Mouse (Mus musculus) CH12.LX (cell line): ENCODE measurements at regions not wholly inside any gene's neighbourhood (a gene's known extent, or its start where the extent isn't known, plus 50 kb on each side); places are given as distances from the start of the nearest gene placed in this dataset.

ENCODE experiments used
- DNase-seq: peaks from one replicate; pipeline ENCODE4 v3.0.0-alpha.2; 2013; ENCODE audit errors: extremely low read depth
- H3K27ac ChIP-seq: 2 replicates; pipeline ENCODE4 v1.5.1; 2012; ENCODE audit warnings: low read depth, mild to moderate bottlenecking, control low read depth, moderate library complexity; ENCODE audit not compliant: insufficient read depth
- H3K27me3 ChIP-seq: replicated peaks from 2 replicates; pipeline ENCODE3; 2012; ENCODE audit warnings: inconsistent platforms
- H3K36me3 ChIP-seq, 2 experiments: replicated peaks in 1 of 2; 2 replicates each; pipeline versions ENCODE3 to v1.6.1; 2012; ENCODE audit warnings: inconsistent platforms in 1 of 2, low read length in 1 of 2, mild to moderate bottlenecking in 1 of 2, mixed read lengths in 1 of 2, moderate library complexity in 1 of 2; ENCODE audit not compliant: control insufficient read depth in 1 of 2, insufficient read depth in 1 of 2
- H3K4me1 ChIP-seq, 2 experiments: 2 replicates each; pipeline ENCODE4 v1.6.1; 2012; ENCODE audit warnings: inconsistent platforms in 1 of 2, moderate library complexity in 1 of 2; ENCODE audit not compliant: insufficient read depth in 2 of 2, control insufficient read depth in 1 of 2
- H3K4me2 ChIP-seq: 2 replicates; pipeline ENCODE4 v1.6.1; 2012; ENCODE audit warnings: low read depth, mild to moderate bottlenecking, control low read depth; ENCODE audit not compliant: poor library complexity, insufficient read depth, severe bottlenecking
- H3K4me3 ChIP-seq, 3 experiments: fragments of 150-350 bp in 1 of 3; sonication (generic) in 1 of 3; replicated peaks in 1 of 3; 2 replicates each; pipeline versions ENCODE3 to v1.5.1; 2011 to 2012; ENCODE audit warnings: low read depth in 2 of 3, low read length in 2 of 3, mild to moderate bottlenecking in 2 of 3, moderate library complexity in 2 of 3, control low read depth in 1 of 3, improper control_type of control experiment in 1 of 3, inconsistent platforms in 1 of 3, mixed read lengths in 1 of 3; ENCODE audit not compliant: poor library complexity in 1 of 3
- H3K79me2 ChIP-seq: replicated peaks from 2 replicates; pipeline ENCODE4 v1.6.1; 2012; ENCODE audit warnings: mild to moderate bottlenecking, moderate library complexity; ENCODE audit not compliant: control insufficient read depth, poor library complexity, insufficient read depth, severe bottlenecking; ENCODE audit errors: extremely low read depth
- H3K9ac ChIP-seq: 2 replicates; pipeline ENCODE4 v1.6.1; 2012; ENCODE audit warnings: low read depth, mild to moderate bottlenecking, control low read depth, moderate library complexity; ENCODE audit not compliant: insufficient read depth
- H3K9me3 ChIP-seq: replicated peaks from 2 replicates; pipeline ENCODE3; 2012; ENCODE audit warnings: low read length, inconsistent platforms, mixed read lengths
- CHD1 ChIP-seq: IDR thresholded peaks from 2 replicates; pipeline ENCODE4 v1.6.1; 2012; ENCODE audit warnings: low read depth, low read length, improper control_type of control experiment, inconsistent platforms
- EP300 ChIP-seq: IDR thresholded peaks from 2 replicates; pipeline ENCODE4 v1.6.1; 2011; ENCODE audit warnings: low read length, improper control_type of control experiment
- HCFC1 ChIP-seq: IDR thresholded peaks from 2 replicates; pipeline ENCODE4 v1.6.1; 2012; ENCODE audit warnings: low read depth, mild to moderate bottlenecking, inconsistent platforms, low read length, improper control_type of control experiment
- JUN ChIP-seq: IDR thresholded peaks from 2 replicates; pipeline ENCODE4 v1.6.1; 2011; ENCODE audit warnings: low read depth, mild to moderate bottlenecking, low read length, improper control_type of control experiment, moderate library complexity; ENCODE audit not compliant: insufficient read depth
- KAT2A ChIP-seq: IDR thresholded peaks from 2 replicates; pipeline ENCODE4 v1.6.1; 2012; ENCODE audit warnings: low read length, improper control_type of control experiment, inconsistent platforms; ENCODE audit not compliant: insufficient replicate concordance
- MAFK ChIP-seq: IDR thresholded peaks from 2 replicates; pipeline ENCODE4 v1.6.1; 2011; ENCODE audit warnings: low read length, improper control_type of control experiment; ENCODE audit not compliant: insufficient replicate concordance
- MAX ChIP-seq: IDR thresholded peaks from 2 replicates; pipeline ENCODE4 v1.6.1; 2011; ENCODE audit warnings: low read length, improper control_type of control experiment
- MAZ ChIP-seq: IDR thresholded peaks from 2 replicates; pipeline ENCODE4 v1.6.1; 2012; ENCODE audit warnings: low read depth, mild to moderate bottlenecking, inconsistent platforms, low read length, improper control_type of control experiment, moderate library complexity
- MXI1 ChIP-seq: IDR thresholded peaks from 2 replicates; pipeline ENCODE4 v1.6.1; 2011; ENCODE audit warnings: mild to moderate bottlenecking, low read depth, low read length, improper control_type of control experiment
- PAX5 ChIP-seq: IDR thresholded peaks from 2 replicates; pipeline ENCODE4 v1.6.1; 2012; ENCODE audit warnings: low read length, inconsistent platforms, mixed read lengths
- RAD21 ChIP-seq: IDR thresholded peaks from 2 replicates; pipeline ENCODE4 v1.6.1; 2011; ENCODE audit warnings: low read depth, mild to moderate bottlenecking, low read length, improper control_type of control experiment, moderate library complexity
- SIN3A ChIP-seq: IDR thresholded peaks from 2 replicates; pipeline ENCODE4 v1.6.1; 2012; ENCODE audit warnings: low read length, improper control_type of control experiment, inconsistent platforms
- TCF12 ChIP-seq: IDR thresholded peaks from 2 replicates; pipeline ENCODE4 v1.6.1; 2014; ENCODE audit warnings: low read depth, mild to moderate bottlenecking, inconsistent platforms, low read length, improper control_type of control experiment
- UBTF ChIP-seq: IDR thresholded peaks from 2 replicates; pipeline ENCODE4 v1.6.1; 2012; ENCODE audit warnings: low read depth, mild to moderate bottlenecking, inconsistent platforms, low read length, improper control_type of control experiment, moderate library complexity
- USF2 ChIP-seq: conservative IDR thresholded peaks from 2 replicates; pipeline ENCODE4 v1.6.1; 2011; ENCODE audit warnings: low read depth, low read length, improper control_type of control experiment
- ZKSCAN1 ChIP-seq: IDR thresholded peaks from 2 replicates; pipeline ENCODE4 v1.6.1; 2012; ENCODE audit warnings: low read depth, inconsistent platforms, low read length, improper control_type of control experiment, borderline replicate concordance
- ZNF384 ChIP-seq: IDR thresholded peaks from 2 replicates; pipeline ENCODE4 v1.6.1; 2012; ENCODE audit warnings: low read depth, low read length, improper control_type of control experiment, inconsistent platforms
- dilution Hi-C: fragments of 300-500 bp; cut with MboI; formaldehyde crosslinking; loops from 2 replicates; pipeline ENCODE4 v1.14.3; 2020; ENCODE audit warnings: low sequenced_read_pairs; ENCODE audit not compliant: extremely low pct_unique_long_range_greater_than_20kb, extremely low pct_ligation_motif_present
- in situ Hi-C: fragments of 300-500 bp; cut with MboI; formaldehyde crosslinking; loops from 3 replicates; pipeline ENCODE4 v1.14.3; 2019; ENCODE audit warnings: low sequenced_read_pairs, low pct_ligation_motif_present, low pct_unique_long_range_greater_than_20kb, mixed read lengths

- no peaks in the 10 kb centered on the region for H3K27me3 ChIP-seq
- H3K4me3 ChIP-seq, result no peak overlapping the region
- peaks cover 3 to 9% of the 10 kb centered on the region in 2 experiments; a peak in 2 of 4 replicates for H3K4me1 ChIP-seq
- DNase-seq, result no peak
- no peaks in the 10 kb centered on the region for H3K79me2 ChIP-seq
- no peak overlapping the region for H3K27ac ChIP-seq
- in situ Hi-C loops, result no loop called here
- no peak for TF ChIP-seq JUN
- TF ChIP-seq CHD1, result no peak
- TF ChIP-seq EP300, result no peak
- no peak for TF ChIP-seq MXI1
- TF ChIP-seq MAX, result no peak
- TF ChIP-seq UBTF, result no peak
- TF ChIP-seq RAD21, result no peak
- no peak for TF ChIP-seq KAT2A
- TF ChIP-seq HCFC1, result no peak
- no peak for TF ChIP-seq TCF12
- TF ChIP-seq PAX5, result no peak
- no peak for TF ChIP-seq MAZ
- TF ChIP-seq, all 38 proteins: peak for 0
- no peak overlapping the region for H3K9ac ChIP-seq
- H3K36me3 ChIP-seq, result no peaks in the 10 kb centered on the region
- H3K9me3 ChIP-seq, result no peaks in the 10 kb centered on the region
- no peak overlapping the region for H3K4me2 ChIP-seq
- dilution Hi-C loops, result no loop called here
These were observed 255.1 kb downstream of the Zfp704 start for GRCm38 (mm10) chr3:9354756-9355155.

GRCm38 (mm10) chr3:9352251-9352650 is 257.6 kb downstream of the Zfp704 start:
- H3K27ac ChIP-seq, result no peak overlapping the region
- H3K9me3 ChIP-seq, result no peaks in the 10 kb centered on the region
- in situ Hi-C loops (no loop called here), dilution Hi-C loops (no loop called here)
- H3K79me2 ChIP-seq, result no peaks in the 10 kb centered on the region
- H3K4me2 ChIP-seq, result no peak overlapping the region
- H3K36me3 ChIP-seq, result no peaks in the 10 kb centered on the region
- H3K27me3 ChIP-seq, result no peaks in the 10 kb centered on the region
- no peak for DNase-seq
- no peak overlapping the region for H3K9ac ChIP-seq
- peaks cover 0 to 3% of the 10 kb centered on the region in 2 experiments; a peak in 2 of 4 replicates for H3K4me1 ChIP-seq
- no peak for TF ChIP-seq PAX5
- TF ChIP-seq ZNF384, result no peak
- no peak for TF ChIP-seq SIN3A
- no peak for TF ChIP-seq MAFK
- TF ChIP-seq ZKSCAN1, result no peak
- TF ChIP-seq USF2, result no peak
- H3K4me3 ChIP-seq, result no peak overlapping the region
